Mouse (Mus musculus): Measurements from ENCODE around the gene Chd4.

The Chd4 gene

DNA sequence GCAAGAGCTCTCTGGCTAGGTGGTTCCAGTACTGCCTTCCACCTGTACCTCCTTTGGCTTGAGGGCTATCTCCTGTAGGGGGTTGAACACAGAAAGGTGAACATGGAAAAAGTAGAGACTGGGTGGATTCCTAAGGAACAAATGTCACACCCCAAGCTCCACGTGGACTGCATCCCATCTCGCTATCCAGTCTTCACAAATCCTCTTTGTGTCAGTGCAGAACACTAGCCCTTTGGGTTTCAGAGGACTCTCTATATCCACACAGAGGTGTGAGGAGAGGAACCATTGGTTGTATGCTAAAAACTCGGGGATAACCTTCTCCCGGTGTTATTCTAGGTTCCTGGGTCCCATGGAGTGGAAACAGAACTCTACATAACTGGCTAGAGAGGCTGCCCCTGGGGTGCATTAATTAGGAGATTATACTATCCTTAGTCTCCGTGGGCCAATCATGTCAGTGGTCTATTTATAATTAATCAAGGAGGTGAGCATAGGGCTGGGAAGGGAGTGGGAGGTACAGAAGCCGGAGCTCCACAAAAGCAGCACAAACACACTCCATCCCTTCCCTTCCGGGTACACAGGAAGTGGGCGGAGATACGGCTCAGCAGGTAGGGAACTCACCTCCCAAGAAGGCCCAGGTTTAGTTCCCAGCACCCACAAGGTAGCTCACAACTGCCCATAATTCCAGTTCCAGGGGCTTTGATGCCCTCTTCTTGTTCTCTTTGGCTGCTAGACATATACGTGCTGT lies 5.3 kb upstream of the Chd4 start:
- DNase-seq (ENCODE audit: low read depth, low spot score): no peak

DNA sequence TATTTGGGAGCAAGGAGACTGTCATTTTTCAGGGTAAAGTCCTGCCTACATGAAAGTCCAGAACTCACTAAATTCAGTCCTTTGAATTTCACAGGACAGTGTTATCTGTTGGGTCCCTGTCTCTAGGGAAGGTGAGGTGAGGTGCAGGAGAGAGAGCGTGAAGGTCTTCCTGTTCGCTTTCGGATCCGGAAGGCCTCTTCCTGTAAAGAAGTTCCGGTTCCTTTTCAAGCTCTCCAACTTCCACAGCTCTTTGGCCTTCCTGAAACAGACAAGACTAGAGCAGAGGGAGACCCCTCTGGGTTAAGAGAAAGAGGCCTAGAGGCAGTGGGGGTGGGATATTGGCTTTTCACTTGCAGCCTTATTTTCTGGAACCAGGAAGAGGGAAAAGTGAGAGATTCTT lies 3.4 kb upstream of the Chd4 start:
- DNase-seq (ENCODE audit: low read depth, low spot score): no peak

DNA sequence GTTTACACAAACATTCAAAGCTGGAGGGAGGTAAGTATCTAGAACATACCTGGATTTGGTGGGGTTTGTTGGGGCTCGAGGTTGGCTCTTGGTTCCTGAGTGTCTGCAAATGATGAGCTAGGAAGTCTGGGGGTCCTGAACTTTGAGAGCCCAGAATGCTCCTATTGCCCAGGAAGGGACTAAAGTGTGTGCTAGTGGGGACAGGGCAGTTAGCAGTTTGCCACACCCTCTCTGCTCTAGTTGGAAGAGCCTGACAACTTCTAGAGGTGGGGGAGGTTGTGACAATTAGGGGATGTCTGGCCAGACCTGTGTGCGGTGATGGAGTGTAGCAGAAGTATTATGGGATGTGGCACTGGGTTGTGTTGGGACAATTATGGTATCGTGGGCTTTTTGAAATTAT lies 938 bp upstream of the Chd4 start:
- DNase-seq (ENCODE audit: low read depth, low spot score): peak; percentile 42

DNA sequence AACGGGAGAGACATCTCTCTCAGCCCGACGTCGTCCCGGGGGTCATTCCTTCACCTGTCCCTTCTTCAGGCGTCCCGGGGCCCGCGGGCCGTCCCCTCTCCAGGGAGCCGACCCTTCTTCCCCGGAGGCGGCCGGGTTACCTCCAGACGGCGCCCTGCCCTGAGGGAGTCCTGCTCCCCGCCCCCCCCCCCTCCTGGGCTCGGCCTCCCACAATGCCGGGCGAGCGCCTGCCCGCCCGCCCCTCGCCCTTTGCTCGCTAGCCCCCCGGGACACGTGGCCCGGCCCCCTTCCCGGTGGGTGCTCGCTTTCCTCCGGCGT lies 457 bp downstream of the Chd4 start:
- DNase-seq (ENCODE audit: low read depth, low spot score): no peak

DNA sequence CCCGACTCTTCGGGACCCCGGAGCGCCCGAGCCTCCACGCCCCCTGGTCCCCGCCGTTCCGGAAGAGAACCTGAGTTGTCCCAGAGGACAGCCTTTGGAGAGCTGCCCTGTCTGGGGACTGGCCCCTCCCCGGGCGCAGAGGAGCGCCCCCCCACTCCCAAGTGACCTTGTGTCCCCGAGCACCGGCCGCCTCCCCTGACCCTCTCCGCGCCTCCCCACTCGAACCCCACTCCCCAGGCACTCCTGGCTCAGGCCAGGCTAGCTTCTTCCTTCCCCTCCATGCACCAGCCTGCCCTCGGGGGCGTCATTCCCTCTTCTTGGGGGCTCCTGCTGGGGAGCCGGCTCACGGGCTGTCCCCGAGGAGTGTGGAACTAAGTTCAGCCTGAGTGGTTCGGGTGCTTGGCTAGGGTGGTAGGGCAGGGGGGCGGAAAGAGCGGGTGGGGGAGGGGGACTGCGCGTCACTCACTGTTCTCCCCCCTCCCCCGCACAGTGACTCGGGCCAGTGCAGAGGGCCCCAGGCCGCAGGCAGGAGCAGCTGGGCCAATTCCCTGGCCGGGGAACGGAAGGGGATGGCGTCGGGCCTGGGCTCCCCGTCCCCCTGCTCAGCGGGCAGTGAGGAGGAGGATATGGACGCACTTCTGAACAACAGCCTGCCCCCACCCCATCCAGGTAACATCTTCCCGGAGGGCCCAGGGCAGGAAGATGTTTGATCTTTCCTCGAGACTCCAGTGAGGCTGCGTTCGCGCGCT lies 990 bp downstream of the Chd4 start:
- DNase-seq (ENCODE audit: low read depth, low spot score): peak; percentile 70

DNA sequence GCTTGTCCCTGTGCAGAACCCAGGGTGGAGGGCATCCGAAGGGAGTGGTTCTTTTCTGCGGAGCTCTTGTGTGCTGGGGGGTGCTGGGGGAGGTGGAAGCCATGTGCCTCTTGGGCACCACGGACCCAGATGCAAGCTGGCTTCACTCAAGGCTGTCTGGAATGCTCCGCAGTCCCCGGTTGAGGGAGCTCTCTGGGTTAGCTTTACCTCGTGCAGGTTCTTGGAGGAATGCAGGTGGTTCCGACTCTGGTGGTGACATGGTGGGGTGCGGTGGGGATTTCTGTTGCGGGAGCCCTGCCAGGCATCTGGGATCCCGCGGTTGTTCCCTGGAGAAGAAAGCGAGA lies 1.5 kb downstream of the Chd4 start:
- DNase-seq (ENCODE audit: low read depth, low spot score): no peak

DNA sequence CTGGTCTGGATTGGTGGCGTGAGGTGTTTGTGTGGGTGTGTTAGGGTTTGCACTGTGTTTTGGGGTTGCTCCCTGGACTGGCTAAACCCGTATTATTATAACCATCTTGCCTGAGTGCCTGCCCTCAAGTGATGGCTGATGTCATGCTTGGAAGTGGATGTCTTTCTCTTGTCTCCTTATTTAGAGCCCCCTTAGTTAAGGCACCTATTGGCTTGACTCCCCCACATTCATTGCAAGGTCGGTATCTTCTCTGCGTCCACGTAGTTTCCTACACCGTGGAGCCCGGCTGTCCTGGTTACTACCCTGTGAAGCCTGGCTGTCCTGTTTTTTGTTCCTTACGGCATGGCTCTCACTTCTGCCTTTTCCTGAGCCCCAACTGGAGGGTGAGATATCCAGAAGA lies 2.2 kb downstream of the Chd4 start:
- DNase-seq (ENCODE audit: low read depth, low spot score): no peak

DNA sequence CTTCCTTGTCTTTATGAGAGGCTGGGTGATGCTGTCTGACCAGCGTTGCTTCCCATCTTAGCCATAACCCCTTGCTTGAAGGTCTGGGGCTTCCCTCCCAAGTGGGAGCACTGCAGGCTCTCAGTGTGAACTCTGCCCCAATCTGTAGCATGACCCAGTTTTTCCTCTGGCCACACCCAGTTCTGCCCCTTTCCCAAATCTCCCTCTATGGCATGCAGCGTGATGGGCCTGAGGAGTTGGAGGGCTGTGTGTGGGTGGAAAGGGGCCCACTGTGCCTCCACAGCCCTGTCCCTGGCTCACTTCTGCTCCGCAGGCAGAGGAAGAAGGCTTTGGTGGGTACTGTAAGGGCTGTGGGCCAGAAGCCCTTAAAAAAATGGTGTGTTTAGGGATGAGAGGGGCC lies 2.7 kb downstream of the Chd4 start:
- DNase-seq (ENCODE audit: low read depth, low spot score): no peak

DNA sequence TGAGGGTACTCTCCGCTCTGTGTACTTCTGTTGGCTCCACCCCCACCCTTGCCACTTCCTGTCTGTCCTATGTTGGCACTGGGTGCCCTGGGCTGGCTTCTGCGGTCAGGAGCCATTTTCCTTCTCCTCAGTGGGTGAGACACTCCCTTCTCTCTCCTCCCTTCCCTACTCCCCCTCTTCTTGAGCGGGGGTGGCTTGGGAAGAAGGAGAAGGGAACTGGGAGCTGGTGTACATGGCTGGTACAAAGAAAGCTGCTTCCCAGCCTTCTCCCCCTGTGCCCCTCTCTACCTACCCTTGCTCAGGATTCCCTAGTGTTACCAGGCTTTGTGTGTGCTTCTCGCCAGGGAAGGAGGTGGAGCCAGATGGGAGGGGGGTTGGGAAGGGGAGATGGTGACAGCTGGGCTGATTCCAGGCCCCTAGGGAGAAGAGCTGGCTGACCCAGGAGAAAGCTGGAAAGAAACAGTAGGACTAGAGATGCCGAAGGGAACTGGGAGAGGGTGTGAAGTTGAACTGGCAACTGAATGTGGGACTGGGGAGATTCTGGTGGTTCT lies 3.7 kb downstream of the Chd4 start:
- peak; percentile 82 for DNase-seq (ENCODE audit: low read depth, low spot score)

DNA sequence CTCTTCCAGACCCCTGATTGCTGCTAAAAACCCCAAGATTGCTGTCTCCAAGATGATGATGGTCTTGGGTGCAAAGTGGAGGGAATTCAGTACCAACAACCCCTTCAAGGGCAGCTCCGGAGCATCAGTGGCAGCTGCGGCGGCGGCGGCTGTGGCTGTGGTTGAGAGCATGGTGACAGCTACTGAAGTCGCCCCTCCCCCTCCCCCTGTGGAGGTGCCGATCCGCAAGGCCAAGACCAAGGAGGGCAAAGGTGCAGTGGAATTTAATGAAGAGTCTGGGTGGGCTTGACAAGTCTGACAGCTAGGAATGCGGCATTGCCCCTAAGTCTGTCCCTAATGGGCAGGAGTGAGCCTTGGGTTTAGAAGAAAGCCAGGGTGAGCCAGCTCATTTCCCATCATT lies 5.7 kb downstream of the Chd4 start:
- DNase-seq (ENCODE audit: low read depth, low spot score): no peak

DNA sequence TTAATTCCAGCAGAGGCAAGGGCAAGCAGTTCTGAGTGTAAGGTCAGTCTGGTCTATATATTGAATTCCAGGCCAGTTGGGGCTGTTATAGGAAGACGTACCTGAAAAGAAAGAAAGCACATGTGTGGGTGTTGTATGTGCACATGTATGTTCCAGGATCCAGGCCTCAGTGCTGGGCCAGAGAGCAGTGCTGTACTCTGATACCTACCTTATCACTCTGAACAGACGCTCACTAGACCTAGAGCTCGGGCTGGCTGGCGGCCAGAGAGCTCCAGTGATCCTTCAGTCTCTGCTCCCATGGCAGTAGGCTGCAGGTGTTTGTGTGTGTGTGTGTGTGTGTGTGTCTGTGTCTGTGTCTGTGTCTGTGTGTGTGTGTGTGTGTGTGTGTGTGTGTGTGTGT lies 8.4 kb downstream of the Chd4 start:
- DNase-seq (ENCODE audit: low read depth, low spot score): no peak

DNA sequence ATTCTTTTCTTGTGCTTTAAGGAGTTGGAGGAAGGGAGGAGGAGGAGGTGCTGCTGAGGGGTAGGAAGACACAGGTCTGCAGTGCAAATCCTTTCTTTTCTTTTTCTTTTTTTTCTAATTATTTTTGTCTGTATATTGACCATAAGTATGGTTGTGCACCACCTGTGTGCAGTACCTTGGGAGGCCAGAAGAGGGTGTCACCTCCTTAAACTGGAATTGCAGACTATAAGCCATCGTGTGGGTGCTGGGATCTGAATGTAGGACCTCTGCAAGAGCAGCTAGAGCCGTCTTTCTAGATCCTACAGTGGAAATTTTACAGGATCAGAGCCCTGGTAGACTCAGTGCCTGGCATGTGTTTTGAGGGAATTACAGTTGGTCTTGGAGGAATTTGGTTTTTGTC lies 11.9 kb downstream of the Chd4 start:
- no peak for DNase-seq (ENCODE audit: low read depth, low spot score)

DNA sequence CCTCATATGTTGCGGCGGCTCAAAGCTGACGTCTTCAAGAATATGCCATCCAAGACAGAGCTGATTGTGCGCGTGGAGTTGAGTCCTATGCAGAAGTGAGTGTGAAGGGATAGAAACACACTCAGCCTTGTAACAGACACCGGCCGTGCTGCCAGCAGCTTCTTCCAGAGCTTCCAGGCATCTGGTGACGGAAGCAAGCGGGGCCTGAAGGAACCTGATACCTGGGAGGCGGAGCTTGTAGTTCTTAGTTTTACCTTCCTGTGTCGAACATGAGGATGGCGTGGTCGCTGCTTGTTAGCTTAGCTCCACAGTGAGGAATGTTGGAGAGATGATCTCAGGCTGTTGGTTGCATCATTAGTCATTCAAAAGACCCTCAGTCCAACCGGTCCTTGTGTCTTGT lies 13.6 kb downstream of the Chd4 start:
- DNase-seq (ENCODE audit: low read depth, low spot score): no peak

DNA sequence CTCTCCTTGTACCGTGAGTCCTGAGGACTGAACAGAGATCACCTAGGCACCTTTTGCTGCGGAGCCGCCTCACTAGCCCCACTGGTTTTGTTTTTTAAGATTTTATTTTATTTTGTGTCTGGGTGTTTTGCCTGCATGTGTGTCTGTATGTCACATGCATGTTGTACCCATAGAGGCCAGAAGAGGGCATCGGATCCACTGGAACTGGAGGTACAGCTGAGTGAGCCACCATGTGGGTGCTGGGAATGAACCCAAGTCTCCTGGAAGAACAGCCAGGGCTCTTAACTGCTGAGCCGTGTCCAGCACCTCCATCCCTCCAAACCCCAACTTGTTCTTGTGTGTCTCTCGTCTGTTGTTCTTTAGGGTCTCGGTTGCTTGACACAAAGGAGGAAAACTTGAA lies 15.1 kb downstream of the Chd4 start:
- DNase-seq (ENCODE audit: low read depth, low spot score): peak; percentile 45

DNA sequence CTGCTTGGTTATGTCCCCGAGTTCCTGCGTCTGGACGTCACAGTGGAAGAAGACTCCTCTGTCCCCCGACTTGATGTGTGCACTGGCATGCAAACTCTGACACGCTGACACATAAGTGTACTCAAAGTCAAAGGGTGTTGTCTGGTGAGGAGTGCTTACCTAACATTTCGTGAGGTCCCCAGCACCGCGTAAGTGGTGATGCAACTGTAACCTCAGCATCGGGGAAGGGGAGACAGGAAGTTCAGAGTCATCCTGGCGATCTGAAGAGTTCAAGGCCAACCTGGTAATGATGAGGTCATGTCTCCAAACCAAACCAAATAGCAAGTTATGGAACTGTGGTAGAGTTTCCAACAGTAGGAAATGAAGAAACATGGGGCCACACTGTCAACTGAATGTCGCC lies 16.8 kb downstream of the Chd4 start:
- DNase-seq (ENCODE audit: low read depth, low spot score): no peak

DNA sequence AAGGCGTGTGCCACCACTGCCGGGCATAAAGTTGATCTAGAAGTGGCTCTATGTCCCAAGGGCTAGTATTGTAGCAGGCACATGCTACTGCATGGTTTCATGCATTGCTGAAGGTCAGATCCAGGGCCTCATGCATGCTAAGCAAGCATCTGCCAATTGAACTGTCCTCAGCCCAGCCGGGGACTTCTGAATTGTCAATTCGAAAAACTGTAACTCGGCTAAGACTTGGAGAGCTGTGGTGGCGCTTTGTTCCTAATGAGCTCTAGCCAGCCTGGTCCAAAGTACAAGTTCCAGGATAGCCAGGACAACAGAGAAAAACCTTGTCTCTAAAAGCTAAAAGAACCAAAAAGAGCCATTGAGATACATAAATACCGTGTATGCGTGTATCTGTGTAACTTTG lies 23.6 kb downstream of the Chd4 start:
- DNase-seq (ENCODE audit: low read depth, low spot score): no peak

DNA sequence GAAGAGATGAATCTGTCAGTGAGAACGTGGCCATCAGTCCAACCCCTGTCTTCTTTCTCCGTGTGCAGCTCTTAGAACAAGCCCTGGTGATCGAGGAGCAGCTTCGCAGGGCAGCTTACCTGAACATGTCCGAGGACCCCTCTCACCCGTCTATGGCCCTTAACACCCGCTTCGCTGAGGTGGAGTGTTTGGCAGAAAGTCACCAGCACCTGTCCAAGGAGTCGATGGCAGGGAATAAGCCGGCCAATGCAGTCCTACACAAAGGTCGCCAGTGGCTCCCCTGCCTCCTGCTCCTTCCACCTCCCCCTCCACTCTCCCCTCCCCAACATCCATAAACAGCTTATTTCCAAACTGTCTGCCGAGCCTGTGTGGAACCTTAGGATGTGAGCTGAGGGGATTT lies 32.9 kb downstream of the Chd4 start:
- DNase-seq (ENCODE audit: low read depth, low spot score): no peak

DNA sequence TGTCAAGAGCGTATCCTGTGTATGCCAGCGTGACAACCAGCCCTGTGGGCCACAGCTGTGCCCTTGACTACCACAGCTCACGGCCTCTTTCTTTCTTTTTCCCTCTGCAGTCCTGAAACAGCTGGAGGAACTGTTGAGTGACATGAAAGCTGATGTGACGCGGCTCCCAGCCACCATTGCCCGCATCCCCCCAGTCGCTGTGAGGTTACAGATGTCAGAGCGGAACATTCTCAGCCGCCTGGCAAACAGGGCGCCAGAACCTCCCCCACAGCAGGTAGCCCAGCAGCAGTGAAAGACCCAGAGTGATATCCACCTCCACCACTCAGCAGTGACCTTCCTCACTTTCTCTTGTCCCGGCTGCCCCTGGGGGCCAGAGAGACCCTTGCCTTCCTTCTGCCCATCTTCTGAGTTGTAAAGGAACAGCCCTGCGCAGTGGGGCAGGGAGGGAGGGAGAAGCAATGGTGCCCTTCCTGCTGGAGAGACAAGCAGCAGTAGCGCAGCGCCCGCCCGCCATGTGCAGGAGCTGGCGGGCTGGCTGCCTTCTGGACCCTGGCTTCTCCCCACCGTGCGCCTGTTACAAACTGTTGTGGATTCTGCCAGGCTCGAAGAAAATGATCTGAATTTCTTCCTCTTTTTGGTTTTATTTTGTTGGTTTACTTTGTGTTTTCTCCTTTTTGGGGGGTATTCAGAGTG lies 34.1 kb downstream of the Chd4 start:
- peak; percentile 31 for DNase-seq (ENCODE audit: low read depth, low spot score)

DNA sequence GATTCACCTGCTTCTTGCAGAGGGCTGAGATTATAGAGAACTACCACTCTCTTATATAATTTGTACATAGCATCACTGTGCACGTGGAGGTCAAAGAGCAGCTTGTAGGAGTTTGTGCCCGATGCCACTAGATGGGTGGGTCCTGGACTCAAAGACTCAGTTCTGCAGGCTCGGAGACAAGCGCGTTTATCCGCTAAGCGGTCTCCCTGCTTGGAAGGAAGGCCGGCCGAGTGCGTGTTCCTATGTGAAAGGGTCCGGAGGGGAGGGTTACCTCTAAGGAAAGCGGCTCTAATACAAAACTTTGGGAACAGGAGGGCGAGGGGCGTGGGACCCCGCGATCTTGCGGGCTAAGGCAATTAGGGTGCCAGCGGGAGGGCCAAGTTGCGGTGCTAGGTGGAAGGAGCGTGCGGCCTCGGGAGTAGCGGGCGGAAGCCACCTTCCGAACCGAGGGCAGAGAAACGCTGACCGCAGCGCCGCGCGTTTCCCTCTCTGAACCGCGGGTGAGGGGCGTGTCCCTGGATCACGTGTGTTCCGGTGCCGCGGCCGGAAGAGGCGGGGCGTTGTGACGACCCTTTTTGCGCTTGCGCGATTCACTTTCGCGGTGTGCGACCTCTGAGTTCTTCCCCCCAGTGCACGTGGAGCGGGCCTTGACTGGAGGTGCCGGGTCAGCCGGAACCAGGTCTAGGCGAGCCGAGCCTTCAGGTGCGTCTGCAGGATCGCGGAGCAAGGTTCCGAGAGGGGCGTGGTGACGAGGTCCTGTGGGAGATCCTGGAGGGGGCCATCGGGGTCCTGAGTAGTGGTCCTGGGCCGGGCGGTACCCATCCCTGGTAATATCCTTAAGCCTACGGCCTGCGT lies 35.7 kb downstream of the Chd4 start, which contains the start of gene Nop2:
Nop2 (plus strand) TSS at position 608 of the 855 bp plus-strand sequence.
- DNase-seq (ENCODE audit: low read depth, low spot score): peak; percentile 95

DNA sequence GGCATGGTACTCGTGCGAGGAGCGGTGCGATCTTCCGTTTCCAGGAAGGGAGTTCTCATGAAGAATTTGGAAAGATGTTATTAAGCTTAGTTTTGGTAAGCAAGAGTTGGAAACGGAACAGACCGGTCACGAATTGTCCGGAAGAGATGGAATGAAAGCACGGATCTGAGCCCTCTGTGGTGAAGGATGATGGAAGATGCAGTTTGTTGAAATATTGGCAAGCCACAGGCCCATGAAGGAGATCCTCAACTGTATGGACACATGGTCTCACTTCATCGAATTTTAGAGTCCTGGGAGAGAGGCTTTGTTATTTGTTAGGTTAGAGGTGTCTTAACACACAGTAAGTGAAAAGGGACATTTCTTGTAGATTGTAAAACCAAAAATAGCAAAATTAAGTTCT lies 36.7 kb downstream of the Chd4 start:
- DNase-seq (ENCODE audit: low read depth, low spot score): no peak

DNA sequence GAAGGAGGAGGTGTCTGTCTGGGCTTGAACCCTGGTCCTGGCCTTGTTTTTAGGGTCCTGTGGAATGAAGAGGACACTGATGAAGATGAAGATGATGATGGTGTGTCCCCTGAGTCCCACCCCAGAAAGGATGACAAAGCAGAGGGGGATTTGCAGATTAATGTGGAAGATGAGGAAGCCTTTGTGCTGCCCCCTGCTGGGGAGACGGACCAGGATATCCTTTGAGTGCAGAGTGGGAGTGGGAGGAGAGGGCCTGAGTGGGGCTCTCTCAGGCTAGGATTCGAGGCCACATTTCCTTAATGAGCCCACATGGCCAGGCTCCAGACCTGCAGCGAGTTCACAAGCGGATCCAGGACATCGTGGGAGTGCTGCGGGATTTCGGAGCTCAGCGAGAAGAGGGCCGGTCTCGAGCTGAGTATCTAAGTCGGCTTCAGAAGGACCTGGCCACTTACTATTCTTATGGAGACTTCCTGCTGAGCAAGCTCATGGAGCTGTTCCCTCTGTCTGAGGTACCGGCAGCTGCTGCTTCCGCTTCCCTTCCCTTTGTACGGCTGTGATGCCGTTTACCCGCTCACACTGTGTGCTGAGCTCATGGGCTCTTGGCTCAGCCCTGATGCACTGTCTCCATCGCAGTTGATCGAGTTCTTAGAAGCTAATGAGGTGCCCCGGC lies 41.4 kb downstream of the Chd4 start:
- DNase-seq (ENCODE audit: low read depth, low spot score): peak; percentile 52
